Mouse (Mus musculus): ENCODE measurements around the gene Cgn. TPM values are rescaled to one million over a fixed set of nuclear protein-coding genes. Genes with fewer than 3 reads are reported as not detected.
"Not testable (repeated sequence)": the region's sequence is repeated elsewhere in the genome, so short reads cannot be mapped to it uniquely, and the experiment has no call there.

Cgn gene
- total and polyA plus RNA-seq, 3 experiments, result 0.04 to 0.86 TPM; not detected in 1

- H3K9me3 ChIP-seq (replicated peaks; ENCODE audit: insufficient read depth, low read length); H3K27me3 ChIP-seq (ENCODE audit: control insufficient read depth in 1 of 2, insufficient read depth in 2 of 2, low read length in 2 of 2); H3K36me3 ChIP-seq (ENCODE audit: control insufficient read depth in 1 of 2, insufficient read depth in 2 of 2, low read length in 2 of 2); H3K79me2 ChIP-seq (ENCODE audit: control insufficient read depth, insufficient read depth, low read length, poor library complexity); H3K27ac ChIP-seq (ENCODE audit: control insufficient read depth, low read depth, low read length): not testable (repeated sequence)
- peak overlapping the region; percentile 76 for H3K9ac ChIP-seq (ENCODE audit: control insufficient read depth, low read depth, low read length, poor library complexity, severe bottlenecking)
- peak overlapping the region; percentile 73 to 84 for H3K4me3 ChIP-seq (ENCODE audit: control insufficient read depth in 1 of 2, insufficient read depth in 1 of 2, low read depth in 2 of 2, low read length in 2 of 2)
- peaks cover 4 to 12% of the 10 kb centered on the region in 2 experiments; a peak in 2 of 4 replicates for H3K4me1 ChIP-seq (ENCODE audit: control insufficient read depth in 1 of 2, insufficient read depth in 2 of 2, low read length in 2 of 2)
- 0 out of 2 replicates have a peak, but pooled peaks have one; percentile 23 for TF ChIP-seq NELFE (IDR thresholded peaks at IDR 0.05; ENCODE audit: low read depth, low read length)
- peak in 1 of 2 experiments; percentile 41; a peak in 1 of 4 replicates for TF ChIP-seq POLR2A (IDR thresholded peaks at IDR 0.05; ENCODE audit: control insufficient read depth in 1 of 2, insufficient read depth in 1 of 2, low read depth in 1 of 2, low read length in 2 of 2, poor library complexity in 1 of 2)
- TF ChIP-seq ZNF384 (IDR thresholded peaks at IDR 0.05; ENCODE audit: low read depth, low read length), result peak; percentile 88
- DNase-seq (ENCODE audit: low read depth, low spot score), result peak; percentile 53
Measured at GRCm38 (mm10) chr3:94757251-94758055, 28.8 kb downstream of the Cgn start.

- Histone ChIP-seq H3K4me1 (ENCODE audit: control insufficient read depth in 1 of 2, insufficient read depth in 2 of 2, low read length in 2 of 2) (no peaks in the 10 kb centered on the region), H3K27me3 (ENCODE audit: control insufficient read depth in 1 of 2, insufficient read depth in 2 of 2, low read length in 2 of 2) (no peaks in the 10 kb centered on the region; a peak in 2 of 4 replicates), H3K36me3 (ENCODE audit: control insufficient read depth in 1 of 2, insufficient read depth in 2 of 2, low read length in 2 of 2) (no peaks in the 10 kb centered on the region), H3K79me2 (ENCODE audit: control insufficient read depth, insufficient read depth, low read length, poor library complexity) (no peaks in the 10 kb centered on the region), H3K9ac (ENCODE audit: control insufficient read depth, low read depth, low read length, poor library complexity, severe bottlenecking) (no peak overlapping the region), H3K4me3 (ENCODE audit: control insufficient read depth in 1 of 2, insufficient read depth in 1 of 2, low read depth in 2 of 2, low read length in 2 of 2) (no peak overlapping the region), H3K27ac (ENCODE audit: control insufficient read depth, low read depth, low read length) (no peak overlapping the region), H3K9me3 (replicated peaks; ENCODE audit: insufficient read depth, low read length) (no peaks in the 10 kb centered on the region; the same call in 1 of the 2 replicates)
- TF ChIP-seq RAD21 (IDR thresholded peaks at IDR 0.05; ENCODE audit: low read depth, low read length) (peak; percentile 18), RCOR1 (IDR thresholded peaks at IDR 0.05; ENCODE audit: low read depth, low read length) (no peak), SMC3 (IDR thresholded peaks at IDR 0.05; ENCODE audit: low read depth, low read length) (peak; percentile 47), UBTF (IDR thresholded peaks at IDR 0.05; ENCODE audit: borderline replicate concordance, insufficient read depth, low read depth, low read length) (no peak), CTCF (IDR thresholded peaks at IDR 0.05 in 2 of 3, conservative IDR thresholded peaks at IDR 0.05 in 1 of 3; ENCODE audit: control insufficient read depth in 1 of 3, insufficient read depth in 1 of 3, low read depth in 2 of 3, low read length in 3 of 3, poor library complexity in 1 of 3, severe bottlenecking in 1 of 3) (peak in 2 of 3 experiments; percentile 36 to 45; a peak in 3 of 6 replicates)
- peak; percentile 43 for DNase-seq (ENCODE audit: low read depth, low spot score)
Measured at GRCm38 (mm10) chr3:94745691-94746090, 40.6 kb downstream of the Cgn start.

- TF ChIP-seq CTCF (IDR thresholded peaks at IDR 0.05 in 2 of 3, conservative IDR thresholded peaks at IDR 0.05 in 1 of 3; ENCODE audit: control insufficient read depth in 1 of 3, insufficient read depth in 1 of 3, low read depth in 2 of 3, low read length in 3 of 3, poor library complexity in 1 of 3, severe bottlenecking in 1 of 3) (peak; percentile 23 to 63 (median 30); a peak in 4 of 6 replicates), ZC3H11A (IDR thresholded peaks at IDR 0.05; ENCODE audit: low read depth, low read length) (peak; percentile 68), SMC3 (IDR thresholded peaks at IDR 0.05; ENCODE audit: low read depth, low read length) (peak; percentile 74), RAD21 (IDR thresholded peaks at IDR 0.05; ENCODE audit: low read depth, low read length) (peak; percentile 67)
- not testable (repeated sequence) for H3K4me1 ChIP-seq (ENCODE audit: control insufficient read depth in 1 of 2, insufficient read depth in 2 of 2, low read length in 2 of 2); H3K9me3 ChIP-seq (replicated peaks; ENCODE audit: insufficient read depth, low read length); H3K27ac ChIP-seq (ENCODE audit: control insufficient read depth, low read depth, low read length); H3K4me3 ChIP-seq (ENCODE audit: control insufficient read depth in 1 of 2, insufficient read depth in 1 of 2, low read depth in 2 of 2, low read length in 2 of 2); H3K27me3 ChIP-seq (ENCODE audit: control insufficient read depth in 1 of 2, insufficient read depth in 2 of 2, low read length in 2 of 2); H3K36me3 ChIP-seq (ENCODE audit: control insufficient read depth in 1 of 2, insufficient read depth in 2 of 2, low read length in 2 of 2); H3K79me2 ChIP-seq (ENCODE audit: control insufficient read depth, insufficient read depth, low read length, poor library complexity); H3K9ac ChIP-seq (ENCODE audit: control insufficient read depth, low read depth, low read length, poor library complexity, severe bottlenecking)
- DNase-seq (ENCODE audit: low read depth, low spot score), result peak; percentile 46
Measured at GRCm38 (mm10) chr3:94723637-94724036, 62.7 kb downstream of the Cgn start.

- H3K4me1 ChIP-seq (ENCODE audit: control insufficient read depth in 1 of 2, insufficient read depth in 2 of 2, low read length in 2 of 2); H3K9ac ChIP-seq (ENCODE audit: control insufficient read depth, low read depth, low read length, poor library complexity, severe bottlenecking); H3K9me3 ChIP-seq (replicated peaks; ENCODE audit: insufficient read depth, low read length); H3K79me2 ChIP-seq (ENCODE audit: control insufficient read depth, insufficient read depth, low read length, poor library complexity); H3K27ac ChIP-seq (ENCODE audit: control insufficient read depth, low read depth, low read length); H3K36me3 ChIP-seq (ENCODE audit: control insufficient read depth in 1 of 2, insufficient read depth in 2 of 2, low read length in 2 of 2); H3K4me3 ChIP-seq (ENCODE audit: control insufficient read depth in 1 of 2, insufficient read depth in 1 of 2, low read depth in 2 of 2, low read length in 2 of 2); H3K27me3 ChIP-seq (ENCODE audit: control insufficient read depth in 1 of 2, insufficient read depth in 2 of 2, low read length in 2 of 2); DNase-seq (ENCODE audit: low read depth, low spot score): not testable (repeated sequence)
Measured at GRCm38 (mm10) chr3:94718253-94718652, 68.0 kb downstream of the Cgn start.

- not testable (repeated sequence) for DNase-seq (ENCODE audit: low read depth, low spot score)
Measured at GRCm38 (mm10) chr3:94713424-94713823, 72.9 kb downstream of the Cgn start.

More at GRCm38 (mm10) chr3:94713424-94713823, 72.9 kb downstream of the Cgn start:
- not testable (repeated sequence) for H3K36me3 ChIP-seq (ENCODE audit: control insufficient read depth in 1 of 2, insufficient read depth in 2 of 2, low read length in 2 of 2); H3K4me1 ChIP-seq (ENCODE audit: control insufficient read depth in 1 of 2, insufficient read depth in 2 of 2, low read length in 2 of 2); H3K4me3 ChIP-seq (ENCODE audit: control insufficient read depth in 1 of 2, insufficient read depth in 1 of 2, low read depth in 2 of 2, low read length in 2 of 2); H3K79me2 ChIP-seq (ENCODE audit: control insufficient read depth, insufficient read depth, low read length, poor library complexity); H3K27ac ChIP-seq (ENCODE audit: control insufficient read depth, low read depth, low read length); H3K9me3 ChIP-seq (replicated peaks; ENCODE audit: insufficient read depth, low read length); H3K9ac ChIP-seq (ENCODE audit: control insufficient read depth, low read depth, low read length, poor library complexity, severe bottlenecking)
- H3K27me3 ChIP-seq (ENCODE audit: control insufficient read depth in 1 of 2, insufficient read depth in 2 of 2, low read length in 2 of 2), result peaks cover 8 to 16% of the 10 kb centered on the region in 2 experiments
